Mouse (Mus musculus) stomach, embryonic 14.5 days (tissue): ENCODE measurements at regions not wholly inside any gene's neighbourhood (a gene's known extent, or its start where the extent isn't known, plus 50 kb on each side); places are given as distances from the start of the nearest gene placed in this dataset.

Source experiments
- ATAC-seq: fragments of 200-750 bp; cut with Nextera tagmentation; 2 replicates; pipeline ENCODE4 v1.8.0; 2017; ENCODE audit warnings: low read depth, moderate TSS enrichment; ENCODE audit not compliant: insufficient number of reproducible peaks, insufficient read depth, low FRiP score
- H3K27ac ChIP-seq: fragments of 300-500 bp; sonication (generic); 2 replicates; pipeline ENCODE4 v1.5.1; 2014; ENCODE audit warnings: mild to moderate bottlenecking, low read length, moderate library complexity, mixed read lengths
- H3K27me3 ChIP-seq: fragments of 300-500 bp; sonication (generic); 2 replicates; pipeline ENCODE4 v1.6.1; 2014; ENCODE audit warnings: low read length, control low read depth, mixed read lengths; ENCODE audit not compliant: control insufficient read depth, insufficient read depth
- H3K36me3 ChIP-seq: fragments of 300-500 bp; sonication (generic); 2 replicates; pipeline ENCODE4 v1.6.1; 2014; ENCODE audit warnings: mild to moderate bottlenecking, control low read depth, low read length, moderate library complexity, mixed read lengths; ENCODE audit not compliant: control insufficient read depth, insufficient read depth
- H3K4me1 ChIP-seq: fragments of 300-500 bp; sonication (generic); 2 replicates; pipeline ENCODE4 v1.6.1; 2014; ENCODE audit warnings: low read length, control low read depth, mixed read lengths; ENCODE audit not compliant: control insufficient read depth, insufficient read depth
- H3K4me2 ChIP-seq: fragments of 300-500 bp; sonication (generic); replicated peaks from 2 replicates; pipeline ENCODE4 v1.6.1; 2014; ENCODE audit warnings: low read depth, low read length, control low read depth
- H3K4me3 ChIP-seq: fragments of 300-500 bp; sonication (generic); 2 replicates; pipeline ENCODE4 v1.5.1; 2014; ENCODE audit warnings: low read depth, low read length, control low read depth
- H3K9ac ChIP-seq: fragments of 300-500 bp; sonication (generic); replicated peaks from 2 replicates; pipeline ENCODE4 v1.6.1; 2014; ENCODE audit warnings: low read depth, mild to moderate bottlenecking, control low read depth, low read length, moderate library complexity, mixed read lengths
- H3K9me3 ChIP-seq: fragments of 300-500 bp; sonication (generic); 2 replicates; pipeline ENCODE4 v1.6.1; 2016; ENCODE audit warnings: low read depth, low read length, control low read depth; ENCODE audit not compliant: control insufficient read depth
- WGBS: fragments of 180-500 bp; shearing (Covaris S2); extraction: QIAGEN DNeasy Blood & Tissue Kit; methylation state at CpG from one replicate; pipeline ENCODE4 v1.1.7; 2014; 5-methylcytosine and 5-hydroxymethylcytosine counted together

DNA sequence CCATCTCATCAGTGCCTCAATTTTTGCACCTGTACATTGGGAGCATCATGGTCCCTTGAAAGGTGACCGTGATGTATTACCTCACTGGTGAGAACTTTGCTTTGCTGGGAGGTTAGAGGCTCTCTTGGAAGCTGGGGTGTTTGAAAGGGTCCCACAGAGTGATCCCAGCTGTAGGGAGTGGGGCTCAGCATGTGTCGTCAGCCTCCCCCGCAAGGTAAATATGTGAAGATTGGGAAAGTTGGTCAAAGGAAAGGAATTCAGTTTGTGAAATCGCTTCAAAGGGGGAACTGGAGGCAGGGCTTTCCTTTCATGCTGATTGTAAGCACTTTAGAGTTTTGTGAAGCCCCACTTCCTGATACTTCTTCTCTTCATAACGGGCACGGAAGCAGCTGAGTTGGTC is 299.5 kb downstream of the 4933412E24Rik start:
- H3K27ac ChIP-seq, result no peak overlapping the region
- no peak for ATAC-seq
- H3K9ac ChIP-seq, result no peak overlapping the region
- no peak overlapping the region for H3K4me3 ChIP-seq
- no peaks in the 10 kb centered on the region for H3K27me3 ChIP-seq
- no peaks in the 10 kb centered on the region; the same call in 1 of the 2 replicates for H3K4me1 ChIP-seq
- H3K4me2 ChIP-seq, result no peak overlapping the region
- no peaks in the 10 kb centered on the region for H3K36me3 ChIP-seq
- H3K9me3 ChIP-seq, result no peaks in the 10 kb centered on the region
- 59% methylated on average over 6 of the region's 6 CpGs for WGBS

DNA sequence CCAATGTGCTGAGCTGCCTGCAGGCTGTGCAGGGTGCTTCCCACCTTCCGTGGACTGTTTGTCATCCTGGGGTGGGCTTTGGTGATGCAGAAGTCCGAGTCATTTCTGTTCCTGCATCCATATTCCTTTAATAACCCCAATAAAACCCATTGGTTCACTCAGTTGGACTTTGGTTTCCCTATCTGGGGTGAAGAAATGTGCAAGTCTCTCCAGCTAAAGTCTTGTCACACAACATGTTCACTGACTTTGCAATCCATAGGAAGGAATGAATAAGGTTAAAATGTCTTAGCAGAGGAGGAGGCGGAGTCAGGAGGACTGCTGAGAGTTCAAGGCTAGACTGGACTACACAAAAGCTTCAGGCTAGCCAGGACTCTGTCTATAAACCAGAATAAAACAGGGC is 300.5 kb downstream of the 4933412E24Rik start:
- ATAC-seq, result no peak
- H3K4me2 ChIP-seq, result no peak overlapping the region
- 87% methylated on average over 3 of the region's 3 CpGs for WGBS

DNA sequence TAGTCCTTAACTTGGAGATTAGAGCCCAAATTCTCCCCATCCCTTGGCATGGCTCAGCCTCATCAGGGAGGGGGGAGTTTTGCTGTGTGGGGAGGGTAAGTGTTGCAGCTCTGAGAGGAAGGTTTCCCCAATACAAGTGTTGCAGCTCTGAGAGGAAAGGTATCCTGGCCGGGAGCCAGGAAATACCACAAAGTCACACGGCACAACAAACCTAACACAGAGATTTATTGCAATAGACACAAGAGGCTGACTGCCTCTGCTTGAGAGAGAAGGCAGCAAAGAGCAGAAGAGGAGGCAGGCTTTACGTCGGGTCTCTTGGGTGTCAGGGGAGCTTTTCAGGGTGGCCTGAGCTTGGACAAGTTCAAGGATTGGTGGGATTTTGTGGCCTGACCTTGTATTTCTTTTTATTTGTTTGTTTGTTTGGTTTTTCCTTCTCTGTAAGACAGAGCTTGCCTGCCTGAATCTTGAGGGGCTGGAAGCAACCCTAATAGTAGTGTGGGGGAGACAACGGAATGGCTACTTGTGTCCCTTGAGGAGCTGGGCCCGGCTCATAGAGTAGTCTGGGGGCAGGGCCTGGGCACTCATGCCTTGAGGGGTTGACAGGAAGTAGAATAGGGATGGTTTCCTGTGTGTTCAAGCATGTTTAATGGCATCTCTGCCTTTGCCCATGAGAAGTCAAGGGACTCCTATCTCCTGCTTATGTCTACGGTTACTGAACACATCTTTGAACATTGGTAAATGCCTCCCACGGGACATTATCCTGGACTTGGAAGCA is 302.3 kb downstream of the 4933412E24Rik start:
- Histone ChIP-seq H3K4me3 (no peak overlapping the region), H3K9me3 (no peaks in the 10 kb centered on the region), H3K36me3 (no peaks in the 10 kb centered on the region), H3K4me1 (no peaks in the 10 kb centered on the region; the same call in 1 of the 2 replicates), H3K27ac (no peak overlapping the region), H3K27me3 (no peaks in the 10 kb centered on the region), H3K9ac (no peak overlapping the region), H3K4me2 (no peak overlapping the region)
- 64% methylated on average over 8 of the region's 8 CpGs for WGBS
- ATAC-seq, result no peak

More for the DNA sequence above, 300.5 kb downstream of the 4933412E24Rik start:
- Histone ChIP-seq H3K9me3 (no peaks in the 10 kb centered on the region), H3K36me3 (no peaks in the 10 kb centered on the region), H3K4me3 (no peak overlapping the region), H3K27ac (no peak overlapping the region), H3K9ac (no peak overlapping the region), H3K4me1 (no peaks in the 10 kb centered on the region; the same call in 1 of the 2 replicates), H3K27me3 (no peaks in the 10 kb centered on the region)

DNA sequence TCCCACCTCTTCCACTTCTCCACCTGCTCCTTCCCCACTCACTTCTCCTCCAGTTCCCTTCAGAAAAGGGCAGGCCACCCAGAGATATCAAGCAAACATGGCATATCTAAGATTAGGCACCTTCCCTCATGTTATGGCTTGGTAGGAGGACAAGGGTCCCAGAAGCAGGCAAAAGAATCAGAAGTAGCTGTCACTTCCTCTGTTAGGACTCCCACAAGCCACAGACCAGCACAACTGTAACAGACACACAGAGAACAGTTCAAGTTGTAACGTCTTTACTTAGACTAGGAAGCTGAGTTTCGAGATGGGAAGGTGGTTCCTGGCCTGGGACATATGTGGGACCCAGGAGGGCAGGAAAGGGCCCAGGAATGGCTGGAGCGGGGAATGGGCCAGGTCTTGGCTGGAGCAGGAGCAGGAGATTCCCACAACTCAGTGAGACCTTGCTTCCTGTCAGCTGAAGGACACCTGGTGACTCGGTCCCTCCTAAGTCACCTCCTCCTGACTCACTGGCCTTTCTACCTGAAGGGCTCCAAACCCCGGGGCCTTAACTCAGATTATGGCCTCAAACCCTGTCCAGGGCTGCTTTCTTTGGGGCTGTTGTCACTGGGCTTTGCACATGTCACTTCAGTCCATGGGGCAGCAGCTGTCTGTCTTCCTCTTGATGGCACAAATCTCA is 304.2 kb downstream of the 4933412E24Rik start:
- 84% methylated on average over 5 of the region's 5 CpGs for WGBS

DNA sequence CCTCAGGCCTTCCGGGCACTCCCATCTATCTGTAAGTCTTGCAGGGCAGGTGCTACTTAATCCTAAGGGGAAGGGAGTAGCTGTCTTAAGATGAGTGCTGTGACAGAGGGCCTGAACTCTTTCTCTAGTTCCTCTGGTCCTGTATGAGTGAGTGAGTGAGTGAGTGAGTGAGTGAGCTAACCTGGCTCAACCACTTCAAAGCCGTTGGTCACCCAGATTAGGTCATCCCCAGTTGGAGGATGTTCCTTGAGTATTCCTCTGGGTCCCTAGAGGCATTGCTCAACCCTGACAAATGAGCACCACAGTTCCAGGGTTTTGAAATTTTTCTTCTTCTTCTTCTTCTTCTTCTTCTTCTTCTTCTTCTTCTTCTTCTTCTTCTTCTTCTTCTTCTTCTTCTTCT is 306.5 kb downstream of the 4933412E24Rik start:
- no peak overlapping the region for H3K9ac ChIP-seq
- no peaks in the 10 kb centered on the region for H3K9me3 ChIP-seq
- no peak overlapping the region for H3K4me3 ChIP-seq
- H3K36me3 ChIP-seq, result no peaks in the 10 kb centered on the region
- no peak for ATAC-seq
- H3K4me1 ChIP-seq, result no peaks in the 10 kb centered on the region
- H3K27ac ChIP-seq, result no peak overlapping the region
- no peak overlapping the region for H3K4me2 ChIP-seq
- 81% methylated on average over 2 of the region's 2 CpGs for WGBS
- no peaks in the 10 kb centered on the region for H3K27me3 ChIP-seq

More for the DNA sequence above, 304.2 kb downstream of the 4933412E24Rik start:
- Histone ChIP-seq H3K4me2 (no peak overlapping the region), H3K4me1 (no peaks in the 10 kb centered on the region), H3K27me3 (no peaks in the 10 kb centered on the region), H3K36me3 (no peaks in the 10 kb centered on the region), H3K9ac (no peak overlapping the region), H3K4me3 (no peak overlapping the region), H3K9me3 (no peaks in the 10 kb centered on the region), H3K27ac (no peak overlapping the region)
- no peak for ATAC-seq

- no peaks in the 10 kb centered on the region for H3K4me1 ChIP-seq
- H3K36me3 ChIP-seq, result no peaks in the 10 kb centered on the region
- no peak for ATAC-seq
These were observed 308.0 kb downstream of the 4933412E24Rik start for GRCm38 (mm10) chr15:59708402-59708801.

DNA sequence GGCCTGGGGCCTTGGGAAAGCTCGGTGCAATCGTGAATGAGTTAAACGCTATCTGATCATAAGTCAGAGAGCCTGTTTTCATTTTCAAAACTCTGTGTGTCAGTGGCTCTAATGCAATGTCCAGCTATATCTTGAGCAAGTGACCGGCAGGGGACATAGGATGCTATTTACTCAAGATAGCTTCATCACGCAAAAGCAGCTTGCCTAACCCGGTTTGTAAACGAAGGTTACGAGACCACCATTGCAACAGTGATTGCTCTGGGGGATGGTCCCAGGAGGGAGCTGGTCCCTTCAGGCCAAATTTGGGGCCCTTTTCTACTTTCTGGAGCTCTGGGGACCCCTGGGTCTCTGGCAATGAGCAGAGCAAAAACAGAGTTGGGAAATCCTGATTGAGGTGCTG is 309.3 kb downstream of the 4933412E24Rik start:
- Histone ChIP-seq H3K36me3 (no peaks in the 10 kb centered on the region), H3K4me2 (no peak overlapping the region), H3K9ac (no peak overlapping the region), H3K27me3 (no peaks in the 10 kb centered on the region), H3K4me3 (no peak overlapping the region), H3K27ac (no peak overlapping the region), H3K4me1 (no peaks in the 10 kb centered on the region), H3K9me3 (no peaks in the 10 kb centered on the region)
- WGBS, result 72% methylated on average over 8 of the region's 8 CpGs
- no peak for ATAC-seq

More at GRCm38 (mm10) chr15:59708402-59708801, 308.0 kb downstream of the 4933412E24Rik start:
- Histone ChIP-seq H3K4me2 (no peak overlapping the region), H3K27me3 (no peaks in the 10 kb centered on the region), H3K9me3 (no peaks in the 10 kb centered on the region), H3K27ac (no peak overlapping the region), H3K9ac (no peak overlapping the region), H3K4me3 (no peak overlapping the region)
